Mouse (Mus musculus) urinary bladder, postnatal 36 days (tissue): ENCODE measurements around the gene Smok2b.
"Not testable (repeated sequence)": the region's sequence is repeated elsewhere in the genome, so short reads cannot be mapped to it uniquely, and the experiment has no call there.

Experiments
- DNase-seq, 2 experiments: peaks; one replicate each; pipeline ENCODE4 v3.0.0; 2022; ENCODE audit warnings: low spot score in 2 of 2, mixed read lengths in 1 of 2

Smok2b gene

DNA sequence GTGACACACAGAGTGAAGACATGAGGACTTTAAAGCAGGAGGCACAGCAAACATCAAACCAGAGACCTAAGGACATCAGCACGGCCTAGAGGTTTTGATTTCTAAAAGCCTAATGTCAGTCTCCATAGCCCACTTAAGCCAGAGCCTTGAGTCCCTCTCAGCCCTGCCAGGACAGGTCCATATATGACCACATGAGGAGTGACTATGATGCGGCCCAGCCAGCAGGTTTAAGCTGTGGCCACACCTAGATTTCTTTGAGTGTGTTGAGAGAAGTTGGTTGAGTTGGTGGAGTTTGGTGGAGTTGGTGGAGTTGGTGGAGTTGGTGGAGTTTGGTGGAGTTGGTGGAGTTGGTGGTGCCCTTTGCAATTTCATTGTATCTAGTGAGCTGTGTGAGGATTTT lies at the start of gene Smok2b:
Gene Smok2b, plus strand, starts transcription at position 301 of the 400 bp plus-strand sequence.
- not testable (repeated sequence) for DNase-seq

GRCm38 (mm10) chr17:13180491-13180890 lies 49.6 kb upstream of the Smok2b start:
- DNase-seq, result not testable (repeated sequence)

DNA sequence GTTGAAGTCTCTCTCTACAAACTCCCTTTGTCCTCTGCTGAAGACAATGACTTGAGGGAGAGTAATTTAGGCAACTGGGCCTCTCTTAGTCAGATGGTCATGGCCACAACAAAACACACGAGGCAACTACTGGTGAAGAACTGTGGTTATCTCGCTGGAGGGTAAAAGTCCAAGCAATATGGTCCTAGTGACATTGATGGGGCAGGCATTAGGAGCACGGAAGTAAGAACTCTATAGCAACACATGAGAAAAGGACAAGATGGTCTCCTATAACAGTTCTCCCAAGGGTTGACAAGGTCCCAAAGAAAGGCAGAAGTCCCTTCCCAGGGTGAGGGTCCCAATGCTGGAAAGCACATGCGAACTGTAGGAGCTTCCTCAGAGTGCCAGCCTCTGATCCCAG lies 47.3 kb upstream of the Smok2b start:
- not testable (repeated sequence) for DNase-seq

- DNase-seq, result not testable (repeated sequence)
Observed at GRCm38 (mm10) chr17:13184514-13184913, 45.5 kb upstream of the Smok2b start.

DNA sequence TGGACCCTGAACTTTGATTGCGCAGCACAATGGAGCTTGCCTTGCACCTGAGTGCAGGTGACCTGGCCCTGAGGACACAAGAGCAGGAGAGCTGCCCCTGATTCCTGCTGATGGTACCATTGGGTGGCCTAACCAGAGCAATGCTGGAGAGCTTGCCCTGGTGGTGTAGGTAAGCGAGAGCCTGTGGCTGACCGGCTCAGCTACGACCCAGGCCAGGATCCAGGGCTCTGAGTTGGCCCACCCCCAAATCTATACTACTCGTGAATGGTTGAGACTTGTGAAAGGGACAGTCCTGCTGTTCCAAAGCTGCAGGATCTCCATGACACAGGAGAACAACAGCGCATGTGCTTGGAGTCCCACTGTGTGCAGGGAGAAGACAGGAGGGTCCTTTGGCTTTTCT lies 43.5 kb upstream of the Smok2b start:
- DNase-seq, result not testable (repeated sequence)

DNA sequence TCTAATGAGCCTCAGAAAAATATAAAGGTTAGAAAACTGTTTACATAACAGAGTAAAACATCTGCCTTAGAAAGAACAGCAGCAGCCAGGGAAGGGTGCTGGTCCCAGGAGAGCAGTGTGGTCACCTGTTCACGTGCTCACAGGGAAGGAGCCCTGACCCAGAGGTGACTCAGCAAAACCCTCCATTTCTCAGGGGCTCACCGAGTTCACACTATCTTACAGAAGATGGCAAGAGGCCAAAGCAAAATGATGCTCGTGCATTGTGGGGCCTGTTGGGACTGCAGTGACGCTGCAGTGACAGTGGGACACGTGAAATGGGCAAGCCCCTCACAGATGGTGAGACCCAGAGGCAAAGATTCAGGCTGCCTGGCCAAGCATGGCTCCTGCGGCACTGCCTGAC lies 42.4 kb upstream of the Smok2b start:
- DNase-seq, result not testable (repeated sequence)

- not testable (repeated sequence) for DNase-seq
Observed at GRCm38 (mm10) chr17:13188846-13189245, 41.2 kb upstream of the Smok2b start.

GRCm38 (mm10) chr17:13190836-13191583 lies 39.0 kb upstream of the Smok2b start:
- not testable (repeated sequence) for DNase-seq

GRCm38 (mm10) chr17:13196486-13196885 lies 33.6 kb upstream of the Smok2b start:
- DNase-seq, result not testable (repeated sequence)

GRCm38 (mm10) chr17:13198812-13199211 lies 31.2 kb upstream of the Smok2b start:
- DNase-seq, result not testable (repeated sequence)

DNA sequence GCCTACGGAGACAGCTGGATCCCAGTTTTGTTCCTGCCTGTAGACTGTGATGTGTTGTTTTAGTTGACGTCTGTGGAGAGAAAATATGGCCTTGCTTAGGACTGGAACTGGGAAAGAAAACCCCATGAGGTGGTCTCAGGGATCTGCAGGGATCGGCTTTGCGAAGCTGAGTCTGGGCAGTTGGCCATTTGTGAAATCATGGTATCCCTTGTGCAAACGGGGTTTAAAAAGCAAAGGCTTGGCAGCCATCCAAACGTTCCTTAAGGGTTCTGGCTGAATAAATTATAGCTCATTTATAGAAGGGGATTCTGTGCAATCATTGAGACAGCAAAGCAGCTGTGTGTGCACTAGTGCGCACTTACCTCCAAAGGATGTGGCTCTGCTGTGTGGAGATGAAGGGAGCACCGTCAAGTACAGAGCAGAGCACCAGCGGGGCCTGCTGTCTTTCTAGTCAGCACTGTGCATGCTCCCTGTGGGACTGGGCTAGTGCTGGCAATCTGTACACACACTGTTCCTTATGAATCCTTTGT lies 30.1 kb upstream of the Smok2b start:
- DNase-seq, result not testable (repeated sequence)

GRCm38 (mm10) chr17:13201551-13201950 lies 28.5 kb upstream of the Smok2b start:
- not testable (repeated sequence) for DNase-seq

GRCm38 (mm10) chr17:13202453-13203107 lies 27.5 kb upstream of the Smok2b start:
- DNase-seq, result not testable (repeated sequence)

GRCm38 (mm10) chr17:13205247-13205646 lies 24.8 kb upstream of the Smok2b start:
- not testable (repeated sequence) for DNase-seq

GRCm38 (mm10) chr17:13206491-13206890 lies 23.6 kb upstream of the Smok2b start:
- DNase-seq, result no peak

- not testable (repeated sequence) for DNase-seq
Observed at GRCm38 (mm10) chr17:13208460-13208859, 21.6 kb upstream of the Smok2b start.

- peak; percentile 39 to 69 for DNase-seq
Observed at GRCm38 (mm10) chr17:13212136-13212850, 17.8 kb upstream of the Smok2b start.

DNA sequence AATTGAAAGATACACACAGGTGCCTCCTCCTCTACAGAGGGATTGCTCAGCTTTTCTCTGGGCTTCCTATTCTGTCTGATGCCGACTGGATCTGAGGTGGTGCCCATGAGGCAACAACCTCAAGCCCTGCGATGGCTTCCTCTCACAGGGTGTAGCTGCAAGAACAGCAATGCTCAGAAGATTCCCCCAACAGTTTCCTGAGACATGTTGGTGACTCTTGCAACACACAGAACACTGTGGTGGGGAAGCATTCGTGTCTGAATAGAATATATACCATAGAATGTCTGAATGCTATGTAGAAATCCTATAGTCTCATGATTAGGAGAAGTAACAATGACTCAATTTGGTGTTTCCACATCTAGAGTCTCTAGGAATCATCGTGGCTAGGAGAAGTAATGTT lies 15.9 kb upstream of the Smok2b start:
- no peak for DNase-seq

DNA sequence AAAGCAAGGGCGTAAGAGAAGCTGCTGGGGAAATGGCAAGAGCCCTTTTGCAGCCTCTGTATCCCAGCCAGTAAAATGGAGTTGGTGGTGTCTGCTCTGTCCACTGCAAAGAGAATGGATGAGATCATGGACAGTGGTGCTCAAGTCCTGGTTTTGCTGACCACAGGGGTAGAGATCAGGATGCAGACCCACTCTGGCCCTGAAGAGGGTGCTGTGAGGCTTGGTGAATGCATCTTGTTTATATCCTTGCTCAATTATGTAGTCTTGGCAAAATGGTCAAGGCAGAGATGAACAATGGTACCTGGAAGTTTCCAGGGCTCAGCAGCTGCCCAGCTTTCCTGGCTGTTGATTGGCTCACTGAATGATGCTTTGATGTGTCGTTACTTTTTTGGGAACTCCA lies 14.5 kb upstream of the Smok2b start:
- no peak for DNase-seq

- no peak for DNase-seq
Observed at GRCm38 (mm10) chr17:13220888-13221287, 9.2 kb upstream of the Smok2b start, which contains the start of gene Smok2a. Smok2a (plus strand) TSS chr17:13221188.

DNA sequence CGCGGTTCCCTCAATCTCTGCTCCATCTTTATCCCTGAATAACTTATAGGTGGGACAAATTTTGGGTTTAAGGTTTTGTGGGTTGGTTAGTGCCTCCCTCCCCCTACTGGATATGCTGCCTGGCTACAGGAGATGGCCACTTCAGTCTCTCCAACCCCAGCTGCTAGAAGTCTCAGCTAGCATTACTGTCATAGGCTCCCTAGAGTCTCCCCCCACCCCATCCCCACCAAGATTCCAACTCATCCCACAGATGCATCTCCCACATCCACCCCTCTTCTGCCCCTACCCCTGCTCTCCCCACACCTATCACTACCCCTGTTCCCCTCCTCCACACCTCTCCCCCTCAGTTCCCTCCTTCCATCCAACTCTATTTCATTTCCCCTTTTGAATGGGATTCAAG lies 8.1 kb upstream of the Smok2b start:
- DNase-seq, result not testable (repeated sequence)

DNA sequence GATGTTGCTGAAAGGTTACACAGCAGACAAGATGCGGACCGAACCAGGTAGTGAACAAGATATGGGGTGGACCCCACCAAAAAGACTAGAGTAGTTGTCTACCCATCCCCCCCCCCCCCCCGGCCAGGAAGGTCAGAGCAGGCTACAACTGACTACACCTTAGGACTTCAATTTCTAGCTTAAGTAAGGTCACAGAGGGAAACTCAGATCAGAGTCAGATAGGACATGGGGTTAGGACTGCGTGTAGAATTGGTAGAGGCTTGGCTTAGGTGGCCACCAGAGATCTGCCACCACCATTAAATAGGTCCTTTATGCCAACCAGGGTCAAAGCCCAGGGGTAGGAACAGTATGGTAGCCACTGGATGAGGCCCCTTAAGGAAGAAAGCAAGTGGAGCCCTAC lies 9.4 kb downstream of the Smok2b start:
- DNase-seq, result not testable (repeated sequence)
